Mouse (Mus musculus): ENCODE results near the gene Zbtb16. TPM values are rescaled to one million over a fixed set of nuclear protein-coding genes. Genes with fewer than 3 reads are reported as not detected.

Zbtb16 gene
- total RNA-seq, 1 experiment = 0.36 TPM

DNA sequence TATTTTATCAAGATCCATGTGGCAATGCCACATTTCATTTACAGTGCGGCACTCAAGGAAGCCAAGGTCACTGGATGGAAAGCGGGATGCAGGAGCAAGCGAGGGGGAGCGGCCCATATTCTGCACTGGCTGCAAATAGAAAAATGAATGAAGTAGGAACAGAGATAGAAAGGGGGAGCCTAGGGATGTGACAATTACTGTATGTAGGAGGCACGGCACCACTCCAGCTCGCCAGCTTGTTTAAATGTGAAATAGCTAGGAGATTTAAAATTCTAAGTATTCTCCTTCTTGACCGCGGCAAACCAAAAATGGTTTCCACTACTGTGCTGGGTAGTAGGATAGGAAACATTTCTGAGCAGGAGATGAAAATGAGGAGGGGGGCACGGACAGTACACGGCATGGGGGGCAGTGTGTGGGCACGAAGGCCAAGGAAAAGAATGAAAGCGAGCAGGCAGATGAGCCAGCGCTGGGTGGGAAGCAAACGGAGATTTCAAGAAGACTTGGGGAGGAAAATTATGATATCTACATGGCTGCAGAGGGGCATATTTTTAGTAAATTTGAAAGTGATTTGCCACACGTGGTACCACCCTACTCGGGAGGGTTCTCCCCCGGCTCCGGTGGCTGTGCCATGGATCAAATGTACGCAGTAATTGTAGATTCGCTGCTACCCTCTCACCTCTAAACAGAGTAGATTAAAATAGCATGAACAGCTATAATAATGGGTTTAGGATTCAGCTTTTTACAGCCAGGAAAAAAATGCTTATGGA lies 68.2 kb downstream of the Zbtb16 start:
- Histone ChIP-seq H3K4me3 (ENCODE audit: insufficient read depth in 1 of 2, low read depth in 1 of 2, low read length in 2 of 2, poor library complexity in 1 of 2, severe bottlenecking in 1 of 2) (no peak overlapping the region), H3K4me1 (ENCODE audit: control insufficient read depth in 2 of 2, insufficient read depth in 2 of 2, low read length in 2 of 2, poor library complexity in 1 of 2) (no peaks in the 10 kb centered on the region), H3K36me3 (ENCODE audit: control insufficient read depth, insufficient read depth, low read length, poor library complexity, severe bottlenecking) (no peaks in the 10 kb centered on the region), H3K9me3 (ENCODE audit: control insufficient read depth, insufficient read depth, low read depth, low read length) (no peaks in the 10 kb centered on the region), H3K27ac (ENCODE audit: insufficient read depth, low read depth, low read length, poor library complexity, severe bottlenecking) (no peak overlapping the region), H3K9ac (ENCODE audit: insufficient read depth, low read depth, low read length, poor library complexity, severe bottlenecking) (no peak overlapping the region)
- in situ Hi-C loops (cut with MboI; ENCODE audit: low sequenced_read_pairs in 2 of 2, unreplicated experiment in 2 of 2) = no loop called here
- DNase-seq (ENCODE audit: low read depth, low spot score) = no peak
- TF ChIP-seq MAFK (IDR thresholded peaks at IDR 0.05; ENCODE audit: insufficient read depth, low read depth, low read length) (no peak), HCFC1 (IDR thresholded peaks at IDR 0.05; ENCODE audit: borderline replicate concordance, insufficient read depth, low read length) (no peak), ZC3H11A (IDR thresholded peaks at IDR 0.05; ENCODE audit: borderline replicate concordance, low read depth, low read length) (no peak), CHD2 (IDR thresholded peaks at IDR 0.05; ENCODE audit: low read depth, low read length) (no peak), ZNF384 (IDR thresholded peaks at IDR 0.05; ENCODE audit: low read depth, low read length) (no peak)

DNA sequence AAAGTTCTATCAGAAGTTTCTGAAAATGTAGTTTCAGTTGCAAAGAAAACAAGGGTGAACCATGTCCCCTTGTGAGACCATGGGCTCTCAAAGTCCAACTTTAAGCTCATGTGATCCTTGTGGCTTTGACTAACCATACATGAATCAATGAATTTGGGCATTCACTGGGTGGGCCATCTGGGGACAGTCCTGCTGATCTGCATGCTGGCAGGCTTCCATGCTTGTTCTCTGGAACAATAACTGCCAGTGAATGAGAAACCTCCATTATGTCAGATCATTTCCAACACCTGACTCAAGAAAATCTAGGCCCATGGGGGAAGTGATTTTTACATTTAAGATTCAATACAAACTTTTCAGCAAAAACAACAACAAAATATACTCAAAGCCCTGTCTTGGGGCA lies 70.1 kb downstream of the Zbtb16 start:
- Histone ChIP-seq H3K4me1 (ENCODE audit: control insufficient read depth in 2 of 2, insufficient read depth in 2 of 2, low read length in 2 of 2, poor library complexity in 1 of 2) (no peaks in the 10 kb centered on the region), H3K27ac (ENCODE audit: insufficient read depth, low read depth, low read length, poor library complexity, severe bottlenecking) (no peak overlapping the region), H3K9me3 (ENCODE audit: control insufficient read depth, insufficient read depth, low read depth, low read length) (no peaks in the 10 kb centered on the region), H3K36me3 (ENCODE audit: control insufficient read depth, insufficient read depth, low read length, poor library complexity, severe bottlenecking) (no peaks in the 10 kb centered on the region), H3K4me3 (ENCODE audit: insufficient read depth in 1 of 2, low read depth in 1 of 2, low read length in 2 of 2, poor library complexity in 1 of 2, severe bottlenecking in 1 of 2) (no peak overlapping the region), H3K9ac (ENCODE audit: insufficient read depth, low read depth, low read length, poor library complexity, severe bottlenecking) (no peak overlapping the region)
- in situ Hi-C loops (cut with MboI; ENCODE audit: low sequenced_read_pairs in 2 of 2, unreplicated experiment in 2 of 2) = no loop called here
- no peak for DNase-seq (ENCODE audit: low read depth, low spot score)
- TF ChIP-seq ZC3H11A (IDR thresholded peaks at IDR 0.05; ENCODE audit: borderline replicate concordance, low read depth, low read length) (no peak), HCFC1 (IDR thresholded peaks at IDR 0.05; ENCODE audit: borderline replicate concordance, insufficient read depth, low read length) (no peak), ZNF384 (IDR thresholded peaks at IDR 0.05; ENCODE audit: low read depth, low read length) (no peak), MAFK (IDR thresholded peaks at IDR 0.05; ENCODE audit: insufficient read depth, low read depth, low read length) (no peak), CHD2 (IDR thresholded peaks at IDR 0.05; ENCODE audit: low read depth, low read length) (no peak)

DNA sequence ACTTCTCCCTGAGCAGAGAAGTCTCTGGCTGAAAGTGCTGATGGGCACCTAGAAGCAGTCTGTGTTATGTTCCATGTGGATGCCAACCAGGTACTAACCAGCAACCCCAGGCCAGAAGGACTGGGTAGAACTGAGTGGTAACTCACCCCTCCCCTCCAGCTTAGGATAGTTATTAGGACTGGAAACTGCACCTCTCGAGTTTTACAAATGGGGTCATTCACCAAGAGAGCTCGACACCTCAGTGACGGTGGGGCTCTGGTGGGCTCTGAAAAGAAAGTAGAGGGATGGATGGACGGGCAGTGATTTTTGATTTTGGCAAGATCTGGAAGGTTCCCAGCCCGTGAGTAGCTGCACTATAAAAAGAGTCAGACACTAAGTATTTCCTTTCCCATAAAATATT lies 71.7 kb downstream of the Zbtb16 start:
- DNase-seq (ENCODE audit: low read depth, low spot score) = no peak
- Histone ChIP-seq H3K9me3 (ENCODE audit: control insufficient read depth, insufficient read depth, low read depth, low read length) (no peaks in the 10 kb centered on the region), H3K27ac (ENCODE audit: insufficient read depth, low read depth, low read length, poor library complexity, severe bottlenecking) (no peak overlapping the region), H3K4me1 (ENCODE audit: control insufficient read depth in 2 of 2, insufficient read depth in 2 of 2, low read length in 2 of 2, poor library complexity in 1 of 2) (no peaks in the 10 kb centered on the region), H3K36me3 (ENCODE audit: control insufficient read depth, insufficient read depth, low read length, poor library complexity, severe bottlenecking) (no peaks in the 10 kb centered on the region), H3K4me3 (ENCODE audit: insufficient read depth in 1 of 2, low read depth in 1 of 2, low read length in 2 of 2, poor library complexity in 1 of 2, severe bottlenecking in 1 of 2) (no peak overlapping the region), H3K9ac (ENCODE audit: insufficient read depth, low read depth, low read length, poor library complexity, severe bottlenecking) (no peak overlapping the region)
- in situ Hi-C loops (cut with MboI; ENCODE audit: low sequenced_read_pairs in 2 of 2, unreplicated experiment in 2 of 2) = no loop called here
- TF ChIP-seq ZNF384 (IDR thresholded peaks at IDR 0.05; ENCODE audit: low read depth, low read length) (no peak), CHD2 (IDR thresholded peaks at IDR 0.05; ENCODE audit: low read depth, low read length) (no peak)

GRCm38 (mm10) chr9:48761732-48762637 lies 74.0 kb downstream of the Zbtb16 start:
- no peak for DNase-seq (ENCODE audit: low read depth, low spot score)
- Histone ChIP-seq H3K27ac (ENCODE audit: insufficient read depth, low read depth, low read length, poor library complexity, severe bottlenecking) (no peak overlapping the region), H3K4me3 (ENCODE audit: insufficient read depth in 1 of 2, low read depth in 1 of 2, low read length in 2 of 2, poor library complexity in 1 of 2, severe bottlenecking in 1 of 2) (no peak overlapping the region), H3K36me3 (ENCODE audit: control insufficient read depth, insufficient read depth, low read length, poor library complexity, severe bottlenecking) (no peaks in the 10 kb centered on the region), H3K4me1 (ENCODE audit: control insufficient read depth in 2 of 2, insufficient read depth in 2 of 2, low read length in 2 of 2, poor library complexity in 1 of 2) (no peaks in the 10 kb centered on the region), H3K9me3 (ENCODE audit: control insufficient read depth, insufficient read depth, low read depth, low read length) (no peaks in the 10 kb centered on the region), H3K9ac (ENCODE audit: insufficient read depth, low read depth, low read length, poor library complexity, severe bottlenecking) (no peak overlapping the region)
- in situ Hi-C loops (cut with MboI; ENCODE audit: low sequenced_read_pairs in 2 of 2, unreplicated experiment in 2 of 2) = no loop called here
- TF ChIP-seq ZNF384 (IDR thresholded peaks at IDR 0.05; ENCODE audit: low read depth, low read length) = no peak
- TF ChIP-seq MAFK (IDR thresholded peaks at IDR 0.05; ENCODE audit: insufficient read depth, low read depth, low read length) = no peak
